Mouse (Mus musculus) lung, embryonic 16.5 days (tissue): Measurements from ENCODE around the gene Zranb2. TPM values are rescaled to one million over a fixed set of nuclear protein-coding genes. Genes with fewer than 3 reads are reported as not detected.

Source experiments
- microRNA counts: library from miRNA; unstranded; fragments of <30 nt; microRNA quantifications from one replicate; lab custom pipeline; 2016
- microRNA-seq: library from miRNA; unstranded; fragments of <30 nt; microRNA quantifications from one replicate; pipeline ENCODE4, GENCODE M21; 2016
- polyA plus RNA-seq: library from polyadenylated mRNA; unstranded; fragments of >200 nt; fragmentation: Nextera tagmentation; extraction: Ambion mirVana; gene quantifications from 2 replicates; pipeline ENCODE4 v1.2.1, GENCODE M21; 2015

The Zranb2 gene
- polyA plus RNA-seq, 1 experiment from 2014 or later, result 99.1 TPM

MicroRNA genes within 50 kb of the gene (microRNA counts, 519-probe panel; counts per million panel counts)
- microRNA mmu-miR-186 (lab: Ali Mortazavi, UCI), result 1,930 counts per million, percentile 31 among the panel's probes with 10 or more counts

Small RNAs within 50 kb of the gene (microRNA-seq; reads per million reads assigned to microRNA genes)
- gene Mir186, result 488 reads per million, percentile 68 among the genes with 10 or more reads in this experiment

Other genes starting within 250 kb of the Zranb2 start
- 12.0 and 13.9 TPM in 2 replicates for gene Ptger3, start 32.7 kb downstream of the Zranb2 start, polyA plus RNA-seq